Mouse (Mus musculus) midbrain, embryonic 16.5 days (tissue): ENCODE measurements at regions not wholly inside any gene's neighbourhood (a gene's known extent, or its start where the extent isn't known, plus 50 kb on each side); places are given as distances from the start of the nearest gene placed in this dataset.
"Not testable (repeated sequence)": the region's sequence is repeated elsewhere in the genome, so short reads cannot be mapped to it uniquely, and the experiment has no call there.

Source experiments
- ATAC-seq: fragments of 200-750 bp; cut with Nextera tagmentation; 2 replicates; pipeline ENCODE4 v1.8.0; 2017; ENCODE audit warnings: moderate TSS enrichment
- H3K27ac ChIP-seq: fragments of 300-500 bp; sonication (generic); 2 replicates; pipeline ENCODE4 v1.5.1; 2014; ENCODE audit warnings: mild to moderate bottlenecking, low read length, mixed read lengths
- H3K27me3 ChIP-seq: fragments of 300-500 bp; sonication (generic); 2 replicates; pipeline ENCODE4 v1.6.1; 2014; ENCODE audit warnings: low read depth, low read length, mixed read lengths; ENCODE audit not compliant: control insufficient read depth, insufficient read depth
- H3K36me3 ChIP-seq: fragments of 300-500 bp; sonication (generic); 2 replicates; pipeline ENCODE4 v1.6.1; 2014; ENCODE audit warnings: mild to moderate bottlenecking, low read length, moderate library complexity, mixed read lengths; ENCODE audit not compliant: control insufficient read depth, insufficient read depth
- H3K4me1 ChIP-seq: fragments of 300-500 bp; sonication (generic); 2 replicates; pipeline ENCODE4 v1.6.1; 2014; ENCODE audit warnings: mild to moderate bottlenecking, low read length, mixed read lengths; ENCODE audit not compliant: control insufficient read depth, insufficient read depth
- H3K4me2 ChIP-seq: fragments of 300-500 bp; sonication (generic); 2 replicates; pipeline ENCODE4 v1.6.1; 2014; ENCODE audit warnings: mild to moderate bottlenecking, low read length, mixed read lengths
- H3K4me3 ChIP-seq: fragments of 300-500 bp; sonication (generic); 2 replicates; pipeline ENCODE4 v1.5.1; 2014; ENCODE audit warnings: low read depth, mild to moderate bottlenecking, low read length, moderate library complexity, mixed read lengths
- H3K9ac ChIP-seq: fragments of 300-500 bp; sonication (generic); 2 replicates; pipeline ENCODE4 v1.6.1; 2014; ENCODE audit warnings: low read depth, low read length, mixed read lengths
- H3K9me3 ChIP-seq: fragments of 300-500 bp; sonication (generic); replicated peaks from 2 replicates; pipeline ENCODE4 v1.6.1; 2014; ENCODE audit warnings: mild to moderate bottlenecking, low read length, mixed read lengths; ENCODE audit not compliant: control insufficient read depth, poor library complexity, severe bottlenecking
- WGBS: fragments of 180-500 bp; shearing (Covaris S2); extraction: QIAGEN DNeasy Blood & Tissue Kit; methylation state at CpG from one replicate; pipeline ENCODE4 v1.1.7; 2014; 5-methylcytosine and 5-hydroxymethylcytosine counted together

- H3K27me3 ChIP-seq, ATAC-seq, H3K27ac ChIP-seq, H3K9ac ChIP-seq, H3K4me3 ChIP-seq, H3K4me2 ChIP-seq, H3K9me3 ChIP-seq, H3K36me3 ChIP-seq, H3K4me1 ChIP-seq: not testable (repeated sequence)
Observed at GRCm38 (mm10) chr14:53349111-53349510, 853.6 kb upstream of the Olfr1507 start.

GRCm38 (mm10) chr14:53345568-53345967, 850.0 kb upstream of the Olfr1507 start:
- not testable (repeated sequence) for H3K36me3 ChIP-seq, H3K4me1 ChIP-seq, H3K9me3 ChIP-seq, H3K4me3 ChIP-seq, H3K27me3 ChIP-seq, ATAC-seq, H3K9ac ChIP-seq, H3K27ac ChIP-seq, H3K4me2 ChIP-seq
- 47% methylated on average over 2 of the region's 2 CpGs for WGBS

- H3K4me2 ChIP-seq, H3K4me3 ChIP-seq, H3K27me3 ChIP-seq, H3K27ac ChIP-seq, ATAC-seq, H3K4me1 ChIP-seq, H3K36me3 ChIP-seq, H3K9ac ChIP-seq, H3K9me3 ChIP-seq: not testable (repeated sequence)
- WGBS: 82% methylated on average over 5 of the region's 5 CpGs
Observed at GRCm38 (mm10) chr14:53343849-53344248, 848.3 kb upstream of the Olfr1507 start.

GRCm38 (mm10) chr14:53339167-53339566, 843.6 kb upstream of the Olfr1507 start:
- H3K9me3 ChIP-seq, H3K4me1 ChIP-seq, H3K36me3 ChIP-seq, ATAC-seq, H3K4me2 ChIP-seq, H3K27ac ChIP-seq, H3K9ac ChIP-seq, H3K4me3 ChIP-seq, H3K27me3 ChIP-seq: not testable (repeated sequence)
- WGBS: 67% methylated on average over 1 of the region's 4 CpGs

- not testable (repeated sequence) for H3K9ac ChIP-seq, ATAC-seq, H3K4me3 ChIP-seq, H3K36me3 ChIP-seq, H3K27me3 ChIP-seq, H3K4me2 ChIP-seq, H3K9me3 ChIP-seq, H3K27ac ChIP-seq, H3K4me1 ChIP-seq
- WGBS: 81% methylated on average over 3 of the region's 8 CpGs
Observed at GRCm38 (mm10) chr14:53337446-53337845, 841.9 kb upstream of the Olfr1507 start.

- ATAC-seq, H3K9me3 ChIP-seq, H3K4me3 ChIP-seq, H3K4me2 ChIP-seq, H3K9ac ChIP-seq, H3K4me1 ChIP-seq, H3K27ac ChIP-seq, H3K27me3 ChIP-seq, H3K36me3 ChIP-seq: not testable (repeated sequence)
- WGBS: 18% methylated on average over 1 of the region's 2 CpGs
Observed at GRCm38 (mm10) chr14:53336705-53337104, 841.2 kb upstream of the Olfr1507 start.

- not testable (repeated sequence) for H3K27me3 ChIP-seq, H3K4me3 ChIP-seq, ATAC-seq, H3K9ac ChIP-seq, H3K9me3 ChIP-seq, H3K27ac ChIP-seq, H3K36me3 ChIP-seq, H3K4me2 ChIP-seq, H3K4me1 ChIP-seq
- WGBS: no CpG with 5 or more reads among the region's 4 CpGs
Observed at GRCm38 (mm10) chr14:53334451-53334850, 838.9 kb upstream of the Olfr1507 start.

- H3K27ac ChIP-seq, H3K4me3 ChIP-seq, H3K27me3 ChIP-seq, H3K9ac ChIP-seq, H3K9me3 ChIP-seq, H3K4me1 ChIP-seq, H3K36me3 ChIP-seq, H3K4me2 ChIP-seq, ATAC-seq: not testable (repeated sequence)
Observed at GRCm38 (mm10) chr14:53331153-53331552, 835.6 kb upstream of the Olfr1507 start.

GRCm38 (mm10) chr14:53324367-53324766, 828.8 kb upstream of the Olfr1507 start:
- H3K36me3 ChIP-seq, H3K27ac ChIP-seq, H3K9me3 ChIP-seq, H3K9ac ChIP-seq, H3K27me3 ChIP-seq, H3K4me1 ChIP-seq, H3K4me2 ChIP-seq, ATAC-seq, H3K4me3 ChIP-seq: not testable (repeated sequence)
- WGBS: no CpG with 5 or more reads among the region's 7 CpGs
